Mouse (Mus musculus) heart, adult 2 months (tissue): ENCODE results near the gene Gabbr2.

Experiments used
- CTCF ChIP-seq: fragments of 200-600 bp; IDR thresholded peaks from 2 replicates; pipeline ENCODE4 v1.8.1; 2022; ENCODE audit warnings: antibody characterized with exemption, mild to moderate bottlenecking, moderate library complexity
- EP300 ChIP-seq: fragments of 200-500 bp; IDR thresholded peaks from 2 replicates; pipeline ENCODE4 v1.6.1; 2011; ENCODE audit warnings: low read depth, low read length, control low read depth; ENCODE audit not compliant: insufficient read depth

DNA sequence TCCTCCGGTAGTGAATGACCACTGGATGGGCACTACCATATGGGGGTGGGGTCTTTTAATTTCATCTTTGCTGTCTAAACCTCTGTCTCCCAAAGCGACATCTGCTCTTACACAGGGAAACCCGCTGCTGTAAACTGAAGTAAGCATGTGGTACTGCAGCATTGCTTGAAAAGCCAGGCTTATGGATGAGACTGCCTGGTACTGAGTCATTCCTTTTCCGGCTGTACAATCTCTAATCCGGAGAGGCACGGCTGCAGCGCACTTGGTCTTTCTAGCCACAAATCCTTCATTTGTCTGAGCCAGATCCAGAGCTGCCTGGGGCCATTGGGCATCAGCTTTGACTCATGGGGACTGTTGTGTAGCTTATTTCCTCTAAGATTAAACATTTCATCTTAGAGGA lies 149.1 kb downstream of the Gabbr2 start:
- TF ChIP-seq CTCF: no peak
- no peak for TF ChIP-seq EP300
